Mouse (Mus musculus) intestine, postnatal 0 days (tissue): ENCODE data around the gene Spats2l. TPM values are rescaled to one million over a fixed set of nuclear protein-coding genes. Genes with fewer than 3 reads are reported as not detected.

Source experiments
- ATAC-seq: fragments of 200-750 bp; cut with Nextera tagmentation; 2 replicates; pipeline ENCODE4 v1.8.0; 2017; ENCODE audit warnings: mild to moderate bottlenecking, moderate TSS enrichment, moderate library complexity
- H3K27ac ChIP-seq: fragments of 300-500 bp; sonication (generic); 2 replicates; pipeline ENCODE4 v1.5.1; 2014; ENCODE audit warnings: mild to moderate bottlenecking, low read depth, low read length, moderate library complexity
- H3K27me3 ChIP-seq: fragments of 300-500 bp; sonication (generic); replicated peaks from 2 replicates; pipeline ENCODE4 v1.6.1; 2014; ENCODE audit warnings: low read length, mixed read lengths; ENCODE audit not compliant: control insufficient read depth, insufficient read depth
- H3K36me3 ChIP-seq: fragments of 300-500 bp; sonication (generic); 2 replicates; pipeline ENCODE4 v1.6.1; 2014; ENCODE audit warnings: mild to moderate bottlenecking, moderate library complexity; ENCODE audit not compliant: control insufficient read depth, insufficient read depth
- H3K4me1 ChIP-seq: fragments of 300-500 bp; sonication (generic); replicated peaks from 2 replicates; pipeline ENCODE4 v1.6.1; 2014; ENCODE audit warnings: antibody characterized with exemption, low read length, mixed read lengths; ENCODE audit not compliant: control insufficient read depth, insufficient read depth
- H3K4me2 ChIP-seq: fragments of 300-500 bp; sonication (generic); replicated peaks from 2 replicates; pipeline ENCODE4 v1.6.1; 2014; ENCODE audit warnings: low read depth, mild to moderate bottlenecking, moderate library complexity
- H3K4me3 ChIP-seq: fragments of 300-500 bp; sonication (generic); 2 replicates; pipeline ENCODE4 v1.5.1; 2014; ENCODE audit warnings: low read depth, low read length
- H3K9ac ChIP-seq: fragments of 300-500 bp; sonication (generic); 2 replicates; pipeline ENCODE4 v1.6.1; 2014; ENCODE audit warnings: mild to moderate bottlenecking, low read depth, low read length
- H3K9me3 ChIP-seq: fragments of 300-500 bp; sonication (generic); 2 replicates; pipeline ENCODE4 v1.6.1; 2016; ENCODE audit warnings: mixed run types; ENCODE audit not compliant: control insufficient read depth
- CTCF ChIP-seq: sonication (generic); IDR thresholded peaks from 2 replicates; pipeline ENCODE4 v1.5.1; 2016; ENCODE audit warnings: low read depth, mild to moderate bottlenecking, control low read depth, antibody characterized with exemption, moderate library complexity
- WGBS: fragments of 180-500 bp; shearing (Covaris S2); extraction: QIAGEN DNeasy Blood & Tissue Kit; methylation state at CpG from one replicate; pipeline ENCODE4 v1.1.7; 2014; 5-methylcytosine and 5-hydroxymethylcytosine counted together
- polyA plus RNA-seq: library from polyadenylated mRNA; unstranded; fragments of >200 nt; fragmentation: Nextera tagmentation; extraction: Ambion mirVana; gene quantifications from 2 replicates; pipeline ENCODE4 v1.2.1, GENCODE M21; 2015

The Spats2l gene
- polyA plus RNA-seq, 1 experiment from 2014 or later, result 42.5 TPM

DNA sequence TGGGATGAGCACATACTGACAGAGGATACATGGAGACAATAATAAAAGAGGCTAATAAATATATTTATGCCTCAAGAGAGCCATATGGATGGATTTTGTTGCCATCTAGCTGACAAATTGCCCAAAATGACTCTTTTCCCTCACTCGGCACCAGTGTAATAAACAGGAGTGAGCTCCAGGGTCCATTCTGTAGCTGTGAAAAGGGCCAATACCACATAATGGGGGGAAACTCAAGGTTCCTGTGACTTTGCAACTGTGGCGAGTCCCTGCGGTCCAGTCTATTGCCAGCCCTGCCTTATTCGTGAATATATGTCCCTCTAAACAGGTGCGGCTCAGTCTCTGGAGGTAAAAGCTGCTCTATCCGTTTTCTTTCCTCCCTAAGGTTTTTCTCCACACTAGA, 137.6 kb downstream of the Spats2l start:
- peaks cover 40% of the 10 kb centered on the region for H3K27me3 ChIP-seq
- TF ChIP-seq CTCF, result no peak
- H3K4me2 ChIP-seq, result no peak overlapping the region
- peaks cover 3% of the 10 kb centered on the region; the same call in 1 of the 2 replicates for H3K36me3 ChIP-seq
- H3K9ac ChIP-seq, result no peak overlapping the region
- no peaks in the 10 kb centered on the region for H3K4me1 ChIP-seq
- H3K9me3 ChIP-seq, result no peaks in the 10 kb centered on the region
- no peak overlapping the region for H3K4me3 ChIP-seq
- H3K27ac ChIP-seq, result no peak overlapping the region
- 89% methylated on average over 6 of the region's 6 CpGs for WGBS
- ATAC-seq, result no peak

DNA sequence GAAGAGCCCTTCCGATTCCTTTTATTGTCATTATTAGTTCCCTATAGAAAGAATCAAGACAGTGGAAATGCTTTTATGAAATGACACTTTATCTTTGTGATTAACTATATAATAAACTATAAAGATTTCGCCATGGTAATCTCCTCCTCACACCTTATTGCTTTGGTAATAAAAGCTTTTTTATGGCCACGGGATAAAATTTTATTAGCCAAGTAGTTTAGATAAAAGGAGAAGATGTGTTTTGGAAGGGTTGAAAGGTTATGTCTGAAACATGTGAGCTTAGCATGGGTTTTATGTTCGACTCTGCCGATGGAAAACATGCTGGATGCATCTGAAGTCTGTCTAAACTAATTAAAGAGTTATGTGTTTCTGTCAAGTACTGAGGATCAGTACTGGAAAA, 143.4 kb downstream of the Spats2l start:
- H3K9me3 ChIP-seq, result no peaks in the 10 kb centered on the region
- no peak overlapping the region for H3K27ac ChIP-seq
- WGBS, result 40% methylated on average over 5 of the region's 5 CpGs
- peak; percentile 63 for ATAC-seq
- peaks cover 36% of the 10 kb centered on the region for H3K27me3 ChIP-seq
- no peaks in the 10 kb centered on the region; the same call in 1 of the 2 replicates for H3K36me3 ChIP-seq
- no peak for TF ChIP-seq CTCF
- no peak overlapping the region for H3K4me3 ChIP-seq
- H3K4me2 ChIP-seq, result no peak overlapping the region
- H3K4me1 ChIP-seq, result no peaks in the 10 kb centered on the region
- H3K9ac ChIP-seq, result no peak overlapping the region

DNA sequence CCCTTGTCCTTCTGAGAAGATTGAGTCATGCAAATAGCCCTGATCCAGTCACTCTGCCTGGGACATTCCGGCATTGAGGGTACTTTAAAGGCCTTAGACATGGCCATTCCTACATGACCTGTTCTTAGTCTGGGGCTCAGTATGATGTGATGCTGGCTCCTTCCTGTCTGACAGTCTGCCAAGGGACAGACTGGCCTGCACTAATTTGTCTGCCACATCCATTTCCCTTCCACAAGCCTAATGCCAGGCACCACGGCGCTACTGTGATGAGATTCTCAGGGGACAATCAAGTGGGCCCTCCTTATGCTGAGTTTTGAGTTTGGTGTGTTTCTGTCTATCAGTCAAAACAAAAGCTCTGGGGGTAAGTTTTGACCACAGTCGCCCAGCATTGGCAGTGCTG, 144.6 kb downstream of the Spats2l start:
- no peak overlapping the region for H3K4me3 ChIP-seq
- no peak for ATAC-seq
- WGBS, result 88% methylated on average over 4 of the region's 4 CpGs
- no peak for TF ChIP-seq CTCF
- no peak overlapping the region for H3K9ac ChIP-seq
- H3K4me2 ChIP-seq, result no peak overlapping the region
- no peaks in the 10 kb centered on the region; the same call in 1 of the 2 replicates for H3K36me3 ChIP-seq
- no peak overlapping the region for H3K27ac ChIP-seq
- H3K4me1 ChIP-seq, result no peaks in the 10 kb centered on the region
- peaks cover 41% of the 10 kb centered on the region for H3K27me3 ChIP-seq
- H3K9me3 ChIP-seq, result no peaks in the 10 kb centered on the region

DNA sequence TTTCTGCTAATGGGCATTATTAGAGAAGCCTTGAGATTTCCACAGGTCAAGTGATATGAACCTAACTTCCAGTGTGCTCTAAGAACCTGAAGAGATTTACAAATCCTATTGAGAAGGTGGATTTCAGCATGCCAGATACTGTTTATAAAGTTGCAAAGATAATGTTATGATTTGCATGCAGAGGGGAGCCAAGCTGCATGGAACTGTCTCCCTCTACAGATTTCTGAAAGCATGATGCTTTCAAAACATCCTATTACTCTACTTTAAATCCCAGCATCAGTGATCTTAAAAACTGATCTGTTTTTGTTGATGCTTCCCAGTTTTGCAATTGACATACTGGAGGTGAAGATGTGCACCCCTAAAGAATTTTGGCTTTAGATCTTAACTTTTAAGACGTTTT, 160.3 kb downstream of the Spats2l start:
- H3K4me2 ChIP-seq, result no peak overlapping the region
- WGBS, result 73% methylated on average over 1 of the region's 1 CpGs
- peaks cover 7% of the 10 kb centered on the region; the same call in 1 of the 2 replicates for H3K36me3 ChIP-seq
- no peaks in the 10 kb centered on the region for H3K4me1 ChIP-seq
- no peak for ATAC-seq
- H3K27ac ChIP-seq, result no peak overlapping the region
- TF ChIP-seq CTCF, result peak; percentile 42
- H3K9me3 ChIP-seq, result no peaks in the 10 kb centered on the region
- no peak overlapping the region for H3K4me3 ChIP-seq
- no peak overlapping the region for H3K9ac ChIP-seq
- H3K27me3 ChIP-seq, result no peaks in the 10 kb centered on the region

DNA sequence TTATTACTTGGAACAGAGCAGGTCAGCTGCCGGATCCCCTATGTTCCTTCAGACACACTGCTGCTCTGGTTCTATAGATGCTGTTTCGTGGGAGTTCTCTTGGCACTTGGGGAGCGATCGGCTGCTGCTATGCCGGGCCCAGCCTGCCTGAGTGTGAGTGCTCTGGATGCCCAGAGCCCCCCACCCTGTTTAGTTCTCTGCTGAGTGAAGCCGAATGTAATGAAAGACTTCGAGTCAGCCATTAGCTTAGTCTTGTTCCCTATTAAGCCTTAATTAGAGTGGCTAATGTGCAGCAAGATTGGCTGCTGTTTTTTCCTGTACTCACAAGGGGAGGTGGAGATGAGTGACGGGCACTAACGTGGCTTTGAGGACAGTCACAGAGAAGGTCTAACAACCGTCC, 166.7 kb downstream of the Spats2l start:
- no peak for TF ChIP-seq CTCF
- no peak overlapping the region for H3K4me3 ChIP-seq
- no peak for ATAC-seq
- H3K4me2 ChIP-seq, result no peak overlapping the region
- H3K4me1 ChIP-seq, result no peaks in the 10 kb centered on the region
- H3K27ac ChIP-seq, result no peak overlapping the region
- peaks cover 11% of the 10 kb centered on the region; the same call in 1 of the 2 replicates for H3K36me3 ChIP-seq
- WGBS, result 77% methylated on average over 10 of the region's 10 CpGs
- no peak overlapping the region for H3K9ac ChIP-seq
- no peaks in the 10 kb centered on the region for H3K9me3 ChIP-seq
- no peaks in the 10 kb centered on the region for H3K27me3 ChIP-seq

DNA sequence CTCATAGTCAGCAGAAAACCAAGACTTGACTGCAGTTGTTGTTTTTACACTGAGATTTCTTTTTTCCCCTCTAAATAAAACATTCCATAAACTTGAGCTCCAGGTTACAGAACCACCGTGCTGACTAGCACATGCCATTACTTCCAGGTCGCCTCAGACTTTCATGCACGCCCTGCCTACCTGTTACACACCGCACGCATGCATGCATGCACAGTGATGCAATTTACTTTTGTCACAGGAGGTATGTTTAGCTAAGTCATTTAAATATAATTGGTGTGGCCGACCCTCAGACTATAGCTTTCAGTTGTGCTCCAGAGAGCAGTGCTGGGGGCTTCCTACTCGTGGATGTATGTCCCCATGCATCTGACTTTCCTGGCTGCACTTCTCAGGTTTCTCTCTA, 167.1 kb downstream of the Spats2l start:
- no peak for ATAC-seq
- Histone ChIP-seq H3K36me3 (peaks cover 12% of the 10 kb centered on the region; the same call in 1 of the 2 replicates), H3K9me3 (no peaks in the 10 kb centered on the region), H3K4me1 (no peaks in the 10 kb centered on the region), H3K9ac (no peak overlapping the region), H3K27ac (no peak overlapping the region), H3K27me3 (no peaks in the 10 kb centered on the region), H3K4me2 (no peak overlapping the region), H3K4me3 (no peak overlapping the region)
- WGBS, result 76% methylated on average over 7 of the region's 7 CpGs
- TF ChIP-seq CTCF, result no peak

DNA sequence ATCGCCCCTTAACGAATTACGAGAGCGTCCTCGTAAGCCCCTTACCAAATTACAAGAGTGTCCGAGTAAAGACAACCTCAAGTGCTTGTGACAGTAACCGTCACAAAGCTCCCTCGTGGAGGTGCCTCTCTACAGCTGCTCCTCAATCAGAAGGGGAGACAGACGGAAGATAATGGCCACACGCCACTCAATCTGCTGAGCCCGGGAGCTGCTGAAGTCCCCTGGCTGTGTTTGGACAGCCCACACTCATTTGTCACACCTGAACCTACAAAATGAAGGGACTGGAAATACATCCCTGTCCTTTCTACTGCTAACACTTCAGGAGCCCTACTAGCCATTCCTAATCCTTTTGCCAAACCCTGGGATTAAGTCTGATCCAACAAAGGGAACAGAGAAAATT, 167.8 kb downstream of the Spats2l start:
- H3K27me3 ChIP-seq, result no peaks in the 10 kb centered on the region
- H3K4me1 ChIP-seq, result no peaks in the 10 kb centered on the region
- H3K27ac ChIP-seq, result no peak overlapping the region
- no peaks in the 10 kb centered on the region for H3K9me3 ChIP-seq
- no peak for TF ChIP-seq CTCF
- WGBS, result 72% methylated on average over 11 of the region's 11 CpGs
- no peak overlapping the region for H3K4me2 ChIP-seq
- H3K4me3 ChIP-seq, result no peak overlapping the region
- H3K36me3 ChIP-seq, result peaks cover 16% of the 10 kb centered on the region; the same call in 1 of the 2 replicates
- no peak for ATAC-seq
- H3K9ac ChIP-seq, result no peak overlapping the region
